Mouse (Mus musculus) lung, postnatal 0 days (tissue): Measurements from ENCODE around the gene Cabp2.

ENCODE experiments used
- CTCF ChIP-seq: IDR thresholded peaks from 2 replicates; pipeline ENCODE4 v1.5.1; 2016; ENCODE audit warnings: antibody characterized with exemption, mild to moderate bottlenecking
- EP300 ChIP-seq: IDR thresholded peaks from 2 replicates; pipeline ENCODE4 v1.6.1; 2016; ENCODE audit warnings: antibody characterized with exemption, mild to moderate bottlenecking, control low read depth

DNA sequence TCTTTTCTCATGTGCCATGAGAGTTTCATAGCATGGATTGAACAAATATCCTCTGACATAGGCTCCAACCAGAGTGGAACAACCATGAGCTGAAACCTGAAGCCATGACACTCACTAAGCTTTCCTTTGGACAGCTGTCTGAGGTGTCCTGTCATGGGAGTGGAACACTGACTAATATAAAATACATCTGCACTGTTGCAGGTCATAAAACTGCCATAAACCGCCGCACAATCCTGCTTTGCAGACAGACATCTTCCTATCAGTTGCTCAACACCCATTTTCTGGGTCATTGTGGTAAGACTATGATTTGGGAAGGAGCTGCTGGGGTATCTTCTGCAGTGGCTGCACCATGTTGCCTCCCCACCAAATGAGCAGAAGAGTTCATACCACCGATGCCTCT is 11.4 kb downstream of the Cabp2 start:
- TF ChIP-seq CTCF (no peak), EP300 (no peak)
